Mouse (Mus musculus) R1 (cell line): ENCODE data around the gene Cxcl14.

Experiments
- DNase-seq: peaks from one replicate; pipeline ENCODE4 v3.0.0-alpha.2; 2018; ENCODE audit warnings: low read depth, low spot score

Gene Cxcl14

DNA sequence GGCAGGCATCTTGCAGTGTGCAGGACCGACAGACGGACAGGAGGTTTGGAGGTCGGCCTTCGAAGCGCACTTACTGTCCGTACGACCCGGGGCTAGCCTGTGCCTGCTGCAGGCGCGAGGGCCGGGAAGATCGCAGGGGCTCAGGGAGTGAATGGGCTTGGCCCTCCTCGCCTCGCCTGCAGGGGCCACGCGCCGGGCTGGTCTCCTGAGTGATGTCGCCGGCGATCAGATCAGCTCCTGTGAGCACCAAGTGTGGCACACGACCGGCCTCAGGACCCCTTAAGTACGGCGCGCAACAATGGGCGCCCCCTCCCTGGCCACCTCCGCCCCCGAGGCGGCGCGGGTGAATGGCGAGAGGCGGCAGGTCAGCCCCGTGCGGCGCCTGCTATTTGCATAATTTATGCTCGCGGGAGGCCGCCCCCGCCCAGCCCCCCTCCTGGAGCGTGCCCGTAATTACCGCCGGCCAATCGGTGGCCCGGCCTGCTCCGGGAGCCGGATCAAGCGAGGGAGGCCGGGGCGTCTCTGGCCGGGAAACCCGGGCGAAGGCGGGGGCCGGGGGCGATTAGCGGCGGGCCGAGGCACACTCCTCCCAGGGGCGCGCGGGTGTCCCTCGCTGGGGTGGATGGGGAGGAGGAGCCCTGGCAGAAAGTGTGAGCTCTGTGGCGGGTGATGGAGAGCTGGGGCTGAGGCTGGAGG is 44.3 kb downstream of the Cxcl14 start, which contains the start of gene Neurog1:
TSS of gene Neurog1 (minus strand) at position 240 of the 696 bp plus-strand sequence.
- peak; percentile 62 for DNase-seq

DNA sequence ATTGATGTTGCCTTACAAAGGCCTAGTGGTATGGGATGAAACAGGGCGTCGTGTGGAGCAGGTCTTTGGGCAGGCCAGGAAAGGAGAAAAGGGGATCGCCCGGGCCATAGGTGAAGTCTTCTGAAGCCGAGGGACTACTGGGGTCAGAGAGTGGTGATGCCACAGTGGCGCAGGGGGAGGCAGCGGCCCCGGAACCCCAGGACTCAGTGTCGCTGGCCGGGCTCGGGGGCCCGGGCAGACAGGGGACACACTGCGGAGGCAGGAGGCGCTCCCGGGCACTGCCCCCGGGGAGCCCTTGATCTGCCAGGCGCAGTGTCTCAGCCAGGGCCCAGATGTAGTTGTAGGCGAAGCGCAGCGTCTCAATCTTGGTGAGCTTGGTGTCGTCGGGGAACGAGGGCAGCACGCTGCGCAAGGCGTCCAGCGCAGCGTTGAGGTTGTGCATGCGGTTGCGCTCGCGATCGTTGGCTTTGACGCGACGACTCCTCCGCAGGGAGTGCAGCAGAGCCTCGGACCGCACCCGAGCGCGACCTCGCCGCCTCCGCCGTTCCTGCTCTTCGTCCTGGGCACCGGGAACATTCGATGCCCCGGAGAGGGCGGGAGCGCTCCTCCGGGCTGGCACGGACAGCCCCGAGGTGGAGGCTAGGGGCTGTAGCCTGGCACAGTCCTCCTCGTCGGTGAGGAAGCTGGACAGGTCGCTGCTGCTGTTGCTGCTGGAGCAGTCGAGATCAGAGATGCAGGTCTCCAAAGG is 45.0 kb downstream of the Cxcl14 start:
- peak; percentile 40 for DNase-seq

DNA sequence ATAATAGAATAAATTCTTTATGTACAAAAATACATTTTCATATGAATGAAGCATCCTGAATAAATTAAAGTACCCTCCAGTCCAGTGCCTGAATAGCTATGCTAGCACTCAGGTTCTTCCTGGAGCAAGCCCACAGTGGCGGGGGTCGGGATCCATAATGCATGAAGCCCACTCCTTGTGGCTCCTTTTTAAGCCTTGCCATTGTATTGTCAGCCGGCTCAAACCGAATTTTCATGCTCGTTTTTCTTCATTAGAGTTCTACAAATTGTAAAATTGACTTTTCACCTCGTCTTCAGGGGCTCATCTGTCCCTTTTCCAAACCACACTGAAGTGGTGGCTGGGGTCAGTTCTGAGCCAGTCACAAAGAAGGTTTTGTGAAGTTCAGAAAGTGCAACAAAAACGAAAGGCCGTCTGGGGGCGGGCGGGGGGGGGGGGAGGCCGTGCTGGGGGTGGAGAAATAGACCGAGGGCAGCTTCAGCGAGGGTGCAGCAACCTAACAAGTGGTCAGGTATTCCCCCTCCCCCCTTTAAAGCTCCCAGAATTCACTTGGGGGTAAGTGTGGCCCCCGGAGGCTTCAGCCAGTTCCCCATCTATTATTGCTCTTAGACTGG is 45.7 kb downstream of the Cxcl14 start:
- no peak for DNase-seq

DNA sequence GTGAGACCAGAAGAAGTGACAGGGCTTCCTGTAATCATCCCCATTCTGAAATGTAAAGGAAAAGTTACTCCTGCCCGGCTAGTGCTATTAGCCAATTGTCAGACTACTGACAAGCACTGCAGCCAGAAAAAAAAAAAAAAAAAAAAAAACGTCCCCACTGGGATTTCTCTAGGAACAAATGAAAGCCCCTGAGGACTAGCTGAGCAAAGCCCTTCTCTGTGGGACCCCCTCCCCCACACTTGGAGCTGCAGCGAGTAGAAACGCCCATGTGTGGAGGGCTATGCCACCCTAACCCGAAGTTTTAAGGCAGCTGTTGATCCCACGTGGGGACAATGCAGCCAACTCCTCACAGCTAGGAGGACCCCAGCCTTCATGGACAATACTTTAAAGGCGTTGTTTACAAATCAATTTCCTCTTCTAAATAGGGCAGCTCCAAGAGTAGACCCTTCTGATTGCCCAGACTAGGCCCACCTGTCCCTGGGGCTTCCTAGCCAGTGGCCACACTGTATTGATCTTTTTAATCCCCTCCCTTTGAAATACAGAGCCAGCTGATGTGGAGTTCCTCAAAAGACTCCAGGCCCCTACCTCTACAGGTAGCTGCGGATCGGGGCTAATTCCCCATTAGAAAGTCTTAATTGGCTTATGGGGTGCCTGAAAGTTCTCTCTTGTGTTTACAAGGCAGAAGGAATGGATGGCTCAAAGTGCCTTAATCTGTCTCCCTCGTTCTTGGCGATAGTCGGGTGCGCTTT is 46.6 kb downstream of the Cxcl14 start:
- no peak for DNase-seq

DNA sequence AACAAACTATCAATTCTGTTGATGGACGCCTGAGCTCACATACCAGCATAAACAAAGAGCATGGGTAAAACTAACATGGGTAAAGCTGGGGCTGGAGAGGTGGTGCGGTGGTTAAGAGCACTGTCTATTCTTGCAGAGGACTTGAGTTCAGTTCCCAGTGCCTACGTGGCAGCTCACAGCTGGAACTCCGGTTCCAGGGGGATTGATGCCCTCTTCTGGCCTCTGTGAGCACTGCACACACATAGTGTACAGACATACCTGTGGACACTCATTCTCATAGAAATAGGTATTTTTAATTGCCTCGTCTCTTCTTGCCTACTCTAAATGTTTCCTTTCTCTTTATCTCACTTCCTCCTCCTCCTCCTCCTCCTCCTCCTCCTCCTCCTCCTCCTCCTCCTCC is 53.2 kb downstream of the Cxcl14 start:
- DNase-seq = peak; percentile 64

DNA sequence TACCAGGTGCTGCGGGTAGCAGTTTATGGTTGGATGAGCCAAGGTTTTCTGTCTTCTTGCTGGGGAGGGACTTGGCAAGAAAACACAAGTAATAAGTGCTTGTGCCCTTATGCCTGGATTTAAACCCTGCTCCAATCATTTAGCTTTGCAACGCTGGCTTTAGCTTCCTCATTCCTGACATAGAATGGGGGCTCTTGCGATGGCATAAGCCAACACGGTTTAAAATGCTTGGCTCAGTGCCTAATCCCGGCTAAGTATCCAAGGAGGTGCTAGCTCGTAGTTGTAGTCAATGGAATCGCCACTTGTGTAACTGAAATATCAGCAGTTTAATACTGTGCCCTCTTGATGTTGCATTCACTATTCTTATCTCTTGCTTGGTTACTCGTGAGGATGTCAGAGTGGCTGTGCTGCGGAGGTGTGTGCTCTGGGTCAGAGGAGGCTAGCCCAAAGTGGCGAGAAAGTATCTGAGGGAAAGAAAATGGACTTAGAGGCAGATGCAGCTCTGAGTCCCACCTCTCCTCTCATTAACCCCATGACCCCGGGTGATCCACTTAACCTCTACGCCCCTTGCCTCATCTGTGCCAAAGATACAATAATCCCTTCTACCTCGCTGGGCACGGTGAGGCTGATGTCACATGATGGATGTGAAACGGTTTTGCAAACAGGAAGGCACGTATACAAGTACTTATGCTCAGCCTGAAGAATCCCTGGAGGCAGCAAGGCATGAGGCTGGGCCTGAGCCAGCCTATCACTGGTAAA is 56.2 kb downstream of the Cxcl14 start:
- no peak for DNase-seq
